Mouse (Mus musculus): ENCODE measurements around the gene Mark3. TPM values are rescaled to one million over a fixed set of nuclear protein-coding genes. Genes with fewer than 3 reads are reported as not detected.

Mark3 gene
- 100 to 1,000 TPM; 103 to 130 TPM for polyA plus RNA-seq (2017; shearing (Covaris generic))

GRCm38 (mm10) chr12:111574074-111574886 lies at the start of gene Mark3:
Mark3 (plus strand) TSS chr12:111574523.

GRCm38 (mm10) chr12:111537796-111538291 lies 36.5 kb upstream of the Mark3 start, which contains the start of gene Eif5:
Eif5 (plus strand) TSS chr12:111538016.

GRCm38 (mm10) chr12:111672176-111672575 lies 97.9 kb downstream of the Mark3 start, which contains the start of gene Ckb:
Ckb (minus strand) TSS chr12:111672338.

GRCm38 (mm10) chr12:111677882-111678669 lies 103.8 kb downstream of the Mark3 start, which contains the start of gene Trmt61a:
Trmt61a (plus strand) TSS chr12:111678105.

Other genes starting within 250 kb of the Mark3 start
- gene Cdc42bpb, start 196.8 kb upstream of the Mark3 start, polyA plus RNA-seq (2017; shearing (Covaris generic)) = 1 to 10 TPM in 1 of 2 experiments, under 1 TPM in 1; 0.80 to 1.4 TPM
- not detected for gene Lbhd2, start 167.7 kb upstream of the Mark3 start, polyA plus RNA-seq (2017; shearing (Covaris generic))
- gene Exoc3l4, start 157.5 kb upstream of the Mark3 start, polyA plus RNA-seq (2017; shearing (Covaris generic)) = not detected
- gene Tnfaip2, start 132.1 kb upstream of the Mark3 start, polyA plus RNA-seq (2017; shearing (Covaris generic)) = 1 to 10 TPM in 1 of 2 experiments, not detected in 1; 2.9 TPM
- gene Gm266, start 88.7 kb upstream of the Mark3 start, polyA plus RNA-seq (2017; shearing (Covaris generic)) = not detected
- 100 to 1,000 TPM; 554 to 714 TPM for gene Eif5, start 36.5 kb upstream of the Mark3 start, polyA plus RNA-seq (2017; shearing (Covaris generic))
- gene Ckb, start 97.8 kb downstream of the Mark3 start, polyA plus RNA-seq (2017; shearing (Covaris generic)) = 10 to 100 TPM; 22.8 to 23.9 TPM
- gene Trmt61a, start 103.6 kb downstream of the Mark3 start, polyA plus RNA-seq (2017; shearing (Covaris generic)) = 10 to 100 TPM; 15.8 to 20.3 TPM
- gene Bag5, start 138.7 kb downstream of the Mark3 start, polyA plus RNA-seq (2017; shearing (Covaris generic)) = 10 to 100 TPM; 42.7 to 59.4 TPM
- 10 to 100 TPM; 51.6 to 53.1 TPM for gene Apopt1, start 138.7 kb downstream of the Mark3 start, polyA plus RNA-seq (2017; shearing (Covaris generic))
- 10 to 100 TPM; 48.7 to 50.6 TPM for gene Klc1, start 184.3 kb downstream of the Mark3 start, polyA plus RNA-seq (2017; shearing (Covaris generic))
- gene Xrcc3, start 239.3 kb downstream of the Mark3 start, polyA plus RNA-seq (2017; shearing (Covaris generic)) = 1 to 10 TPM; 2.9 to 6.4 TPM
- 1 to 10 TPM; 5.4 to 6.0 TPM for gene Zfyve21, start 239.6 kb downstream of the Mark3 start, polyA plus RNA-seq (2017; shearing (Covaris generic))

Measured in inflammation-experienced regulatory T-cells (primary cell).